Mouse (Mus musculus): ENCODE measurements at regions not wholly inside any gene's neighbourhood (a gene's known extent, or its start where the extent isn't known, plus 50 kb on each side); places are given as distances from the start of the nearest gene placed in this dataset.

DNA sequence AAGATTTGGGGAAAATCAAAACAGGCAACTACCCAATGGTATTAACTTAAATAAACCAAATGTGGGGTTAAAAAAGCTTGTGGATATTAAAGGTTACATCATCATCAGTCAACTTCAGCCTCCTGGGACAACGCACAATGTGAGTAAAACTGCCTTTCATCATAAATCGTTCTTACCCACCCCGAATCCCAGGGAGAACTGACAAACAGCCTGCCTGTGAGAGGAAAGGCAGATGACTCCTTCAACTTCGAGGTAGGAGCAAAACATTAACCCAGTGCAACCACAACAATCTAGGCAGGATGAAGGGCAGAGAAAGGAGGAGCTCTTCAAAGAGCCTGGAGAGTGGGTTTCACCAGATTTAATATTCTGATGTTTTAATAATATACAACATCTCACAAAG, 135.3 kb upstream of the Gm37988 start:
- no peak for DNase-seq (ENCODE audit: low spot score in 2 of 2)

DNA sequence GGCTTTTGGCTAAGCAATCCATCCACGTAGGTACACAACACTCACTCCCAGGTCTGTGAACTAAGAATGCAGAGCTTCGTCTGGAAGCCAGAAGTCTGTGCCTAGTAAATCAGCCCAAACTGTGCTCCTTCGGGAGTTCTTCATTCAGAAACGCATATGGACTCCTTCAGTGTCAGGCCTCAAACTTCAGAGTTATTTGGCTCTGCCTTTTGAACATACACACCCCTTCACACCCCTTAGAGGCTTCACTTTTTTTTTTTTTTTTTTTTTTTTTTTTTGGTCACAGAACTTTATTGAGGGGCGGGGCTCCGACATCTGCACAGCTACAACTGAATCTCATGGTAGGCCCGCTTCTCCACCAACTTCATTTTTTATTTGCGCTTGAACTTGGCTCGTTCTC, 120.1 kb upstream of the Gm37988 start:
- DNase-seq (ENCODE audit: low spot score in 2 of 2): no peak

DNA sequence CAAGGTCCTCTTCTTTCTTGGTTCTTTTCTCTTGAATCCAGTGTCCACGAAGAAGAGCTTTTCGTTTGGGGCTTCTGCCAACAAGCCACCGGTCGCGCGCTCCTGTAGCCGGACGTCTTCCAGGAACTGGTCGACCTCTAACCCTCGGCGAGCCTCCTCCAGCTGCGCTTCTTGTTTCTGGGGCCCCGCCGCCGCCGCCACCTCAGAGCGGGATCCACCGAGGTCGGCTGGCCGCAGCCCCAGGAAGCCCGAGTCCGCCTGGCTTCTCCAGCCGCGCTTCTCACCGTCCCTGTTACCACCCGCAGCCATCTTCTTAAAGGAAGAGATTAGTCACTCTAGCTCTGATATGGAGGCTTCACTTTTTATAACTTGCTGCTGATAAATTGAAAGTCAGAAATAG, 118.6 kb upstream of the Gm37988 start:
- DNase-seq (ENCODE audit: low spot score in 2 of 2): no peak

DNA sequence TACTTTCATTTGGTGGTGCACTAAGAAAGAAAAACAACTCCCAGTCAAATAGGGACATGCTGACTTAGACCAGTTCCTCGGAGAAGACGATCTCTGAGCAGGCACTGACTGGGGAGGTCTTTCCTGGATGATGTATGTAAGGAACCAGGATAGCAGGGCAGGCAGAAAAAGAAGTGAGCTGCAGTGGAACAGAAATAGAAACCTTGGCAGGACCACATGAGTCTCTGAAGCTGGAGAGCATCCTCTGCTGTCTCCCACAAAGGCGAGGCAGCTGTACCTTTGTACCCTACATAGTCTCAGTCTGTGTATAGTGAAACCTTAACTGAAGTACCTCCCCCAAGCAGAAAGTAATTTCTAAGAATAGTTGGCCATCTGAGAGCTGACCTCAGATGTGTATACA, 104.4 kb upstream of the Gm37988 start:
- no peak for DNase-seq (ENCODE audit: low spot score in 2 of 2)

DNA sequence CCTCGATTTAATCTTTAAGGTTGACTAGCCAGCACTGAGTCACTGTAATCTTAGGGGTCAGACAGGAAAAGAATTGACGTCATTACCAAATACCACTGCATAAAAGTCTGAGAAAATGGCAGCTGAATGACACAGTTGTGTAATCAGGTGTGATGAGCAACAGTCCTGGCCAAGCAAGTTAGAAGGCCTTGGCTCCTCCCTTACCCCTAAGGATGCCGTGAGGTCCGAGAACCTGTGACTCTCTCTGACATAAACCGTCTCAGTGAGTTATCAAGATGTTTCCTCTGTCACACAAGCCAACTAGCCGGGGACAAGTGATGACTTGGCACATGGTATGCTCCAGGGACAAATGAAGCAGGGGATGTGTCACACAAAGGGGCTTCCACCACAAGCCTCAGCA, 101.5 kb upstream of the Gm37988 start:
- no peak for DNase-seq (ENCODE audit: low spot score in 2 of 2)

DNA sequence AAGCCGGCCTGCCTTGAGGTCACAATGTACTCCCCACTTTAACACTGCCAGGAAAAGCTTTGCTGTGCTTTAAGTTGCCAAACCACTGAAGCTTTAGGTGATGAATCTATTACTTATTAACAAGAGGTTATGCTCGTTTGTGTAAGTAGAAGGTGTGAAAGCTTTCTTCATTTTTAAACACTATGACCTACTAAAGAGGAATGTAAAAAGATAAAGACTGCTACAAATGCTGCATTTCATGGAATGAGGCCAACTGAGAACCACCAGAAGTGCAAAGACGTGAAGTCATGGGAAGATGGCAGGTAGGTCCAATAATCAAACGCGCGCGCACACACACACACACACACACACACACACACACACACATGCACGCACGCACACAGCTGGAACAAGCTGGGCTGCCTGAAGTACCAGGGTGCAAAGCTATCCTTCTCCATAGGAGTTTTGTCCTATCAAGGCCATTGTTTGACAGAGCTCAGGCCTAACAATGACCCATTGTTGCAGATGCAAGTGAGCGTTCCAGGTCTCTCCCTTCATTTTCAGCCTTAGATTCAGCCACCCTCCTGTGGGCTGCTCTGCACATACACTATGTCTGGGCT, 85.3 kb upstream of the Gm37988 start:
- no peak for DNase-seq (ENCODE audit: low spot score in 2 of 2)

All from right cerebral cortex, postnatal 10 days (tissue).